Mouse (Mus musculus) MEL (cell line): ENCODE data around the gene Nars2.

Experiments
- CTCF ChIP-seq, 3 experiments: IDR thresholded peaks in 2 of 3; conservative IDR thresholded peaks in 1 of 3; 2 replicates each; pipeline ENCODE4 v1.5.1; 2011 to 2012; ENCODE audit warnings: low read length in 3 of 3, low read depth in 2 of 3, mild to moderate bottlenecking in 2 of 3, improper control_type of control experiment in 1 of 3, inconsistent platforms in 1 of 3, mixed read lengths in 1 of 3, moderate library complexity in 1 of 3; ENCODE audit not compliant: control insufficient read depth in 1 of 3, insufficient read depth in 1 of 3, poor library complexity in 1 of 3, severe bottlenecking in 1 of 3
- EP300 ChIP-seq, 2 experiments: IDR thresholded peaks; 2 replicates each; pipeline ENCODE4 v1.6.1; 2011; ENCODE audit warnings: improper control_type of control experiment in 2 of 2, low read length in 2 of 2, low read depth in 1 of 2, mild to moderate bottlenecking in 1 of 2
- ETS1 ChIP-seq: IDR thresholded peaks from 2 replicates; pipeline ENCODE4 v1.6.1; 2012; ENCODE audit warnings: low read depth, mild to moderate bottlenecking, inconsistent platforms, low read length, improper control_type of control experiment, moderate library complexity
- NELFE ChIP-seq: IDR thresholded peaks from 2 replicates; pipeline ENCODE4 v1.6.1; 2011; ENCODE audit warnings: low read depth, low read length, improper control_type of control experiment
- POLR2A ChIP-seq, 2 experiments: IDR thresholded peaks; 2 replicates each; pipeline ENCODE4 v1.6.1; 2011 to 2012; ENCODE audit warnings: low read length in 2 of 2, mild to moderate bottlenecking in 2 of 2, control low read depth in 1 of 2, improper control_type of control experiment in 1 of 2, low read depth in 1 of 2, moderate library complexity in 1 of 2; ENCODE audit not compliant: control insufficient read depth in 1 of 2, insufficient read depth in 1 of 2, poor library complexity in 1 of 2
- POLR2AphosphoS5 ChIP-seq: IDR thresholded peaks from 2 replicates; pipeline ENCODE4 v1.6.1; 2012; ENCODE audit warnings: low read depth, borderline replicate concordance, mild to moderate bottlenecking, inconsistent platforms, low read length, moderate library complexity, mixed read lengths
- ZMIZ1 ChIP-seq: IDR thresholded peaks from 2 replicates; pipeline ENCODE4 v1.6.1; 2012; ENCODE audit warnings: low read depth, mild to moderate bottlenecking, inconsistent platforms, low read length, improper control_type of control experiment, moderate library complexity

DNA sequence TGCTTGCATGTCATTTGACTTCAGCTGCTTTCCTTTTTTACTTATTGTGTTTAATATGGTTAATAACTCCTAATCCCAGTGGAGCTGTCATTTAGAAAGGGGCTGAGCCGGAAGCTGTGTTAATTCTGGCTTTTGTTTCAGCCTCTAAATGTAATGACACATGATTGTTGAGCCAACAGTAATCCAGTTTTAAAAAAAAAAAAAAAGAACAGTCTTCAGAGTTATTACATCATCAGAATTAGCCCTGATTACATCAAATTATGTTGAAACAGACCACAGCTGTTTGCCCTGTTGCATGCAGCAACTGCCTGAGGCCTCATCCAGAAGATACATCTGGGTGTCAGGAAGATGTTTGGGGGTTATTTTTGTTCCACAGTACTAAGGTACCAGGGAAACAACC lies 123.7 kb downstream of the Nars2 start:
- no peak for TF ChIP-seq POLR2A (IDR thresholded peaks at IDR 0.05; ENCODE audit: control insufficient read depth in 1 of 2, insufficient read depth in 1 of 2, low read depth in 1 of 2, low read length in 2 of 2, poor library complexity in 1 of 2)
- TF ChIP-seq ETS1, result peak; percentile 27; the same call in 1 of the 2 replicates
- TF ChIP-seq POLR2AphosphoS5, result no peak
- TF ChIP-seq CTCF (IDR thresholded peaks at IDR 0.05 in 2 of 3, conservative IDR thresholded peaks at IDR 0.05 in 1 of 3; ENCODE audit: control insufficient read depth in 1 of 3, insufficient read depth in 1 of 3, low read depth in 2 of 3, low read length in 3 of 3, poor library complexity in 1 of 3, severe bottlenecking in 1 of 3), result no peak
- no peak for TF ChIP-seq EP300 (IDR thresholded peaks at IDR 0.05; ENCODE audit: low read depth in 1 of 2, low read length in 2 of 2)
- no peak for TF ChIP-seq ZMIZ1
- TF ChIP-seq NELFE, result no peak
